Mouse (Mus musculus): ENCODE measurements around the gene Rprd1b. TPM values are rescaled to one million over a fixed set of nuclear protein-coding genes. Genes with fewer than 3 reads are reported as not detected.
"Not testable (repeated sequence)": the region's sequence is repeated elsewhere in the genome, so short reads cannot be mapped to it uniquely, and the experiment has no call there.

Rprd1b gene
- polyA plus RNA-seq, 1 experiment from 2014 or later: 54.0 TPM

DNA sequence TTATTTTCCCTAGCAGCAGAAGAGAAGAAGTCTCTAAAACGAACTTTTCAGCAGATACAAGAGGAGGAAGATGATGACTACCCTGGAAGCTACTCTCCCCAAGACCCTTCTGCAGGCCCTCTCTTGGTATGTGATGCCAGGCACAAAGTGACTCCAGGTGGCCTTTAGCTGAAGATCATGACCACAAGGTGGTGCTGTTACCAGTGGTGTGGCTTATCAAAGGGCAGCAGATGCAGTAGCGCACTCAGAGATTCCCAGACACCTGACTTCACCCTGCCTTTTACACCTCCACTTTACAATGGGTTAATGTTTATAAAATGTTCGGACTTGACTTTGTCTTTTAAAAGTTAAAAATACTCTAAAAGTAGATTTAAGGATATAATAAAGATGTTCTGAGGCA lies 19.6 kb downstream of the Rprd1b start:
- H3K4me1 ChIP-seq: no peaks in the 10 kb centered on the region
- peak; percentile 63 for DNase-seq (ENCODE audit: low spot score)
- no peaks in the 10 kb centered on the region for H3K27me3 ChIP-seq (replicated peaks; ENCODE audit: low read depth, poor library complexity, severe bottlenecking)
- H3K4me3 ChIP-seq: no peak overlapping the region
- WGBS: 70% methylated on average over 3 of the region's 3 CpGs
- peaks cover 96% of the 10 kb centered on the region for H3K36me3 ChIP-seq (replicated peaks)
- H3K27ac ChIP-seq (replicated peaks): no peak overlapping the region
- no peaks in the 10 kb centered on the region for H3K9me3 ChIP-seq

DNA sequence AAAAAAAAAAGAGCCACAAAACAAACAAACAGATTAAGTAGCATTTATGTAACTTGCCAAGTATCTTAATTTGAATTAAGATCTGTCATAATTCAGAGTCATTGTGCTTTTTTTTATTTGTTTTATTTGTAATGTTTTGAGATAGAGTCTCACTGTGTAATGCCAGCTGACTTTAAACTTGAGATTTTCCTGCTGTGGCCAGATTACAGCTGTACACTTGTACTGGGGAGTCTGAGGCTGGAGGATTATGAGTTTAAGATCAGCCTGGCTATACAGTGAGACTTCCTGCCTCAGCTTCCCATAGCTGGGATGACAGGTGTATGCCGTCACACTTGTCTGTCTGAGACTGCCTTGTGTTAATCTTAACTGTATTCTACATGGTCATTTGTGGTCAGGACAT lies 20.4 kb downstream of the Rprd1b start:
- 94% methylated on average over 1 of the region's 1 CpGs for WGBS
- Histone ChIP-seq H3K4me1 (no peaks in the 10 kb centered on the region), H3K4me3 (no peak overlapping the region), H3K27me3 (replicated peaks; ENCODE audit: low read depth, poor library complexity, severe bottlenecking) (no peaks in the 10 kb centered on the region), H3K27ac (replicated peaks) (no peak overlapping the region), H3K36me3 (replicated peaks) (peaks cover 90% of the 10 kb centered on the region), H3K9me3 (no peaks in the 10 kb centered on the region)
- no peak for DNase-seq (ENCODE audit: low spot score)

DNA sequence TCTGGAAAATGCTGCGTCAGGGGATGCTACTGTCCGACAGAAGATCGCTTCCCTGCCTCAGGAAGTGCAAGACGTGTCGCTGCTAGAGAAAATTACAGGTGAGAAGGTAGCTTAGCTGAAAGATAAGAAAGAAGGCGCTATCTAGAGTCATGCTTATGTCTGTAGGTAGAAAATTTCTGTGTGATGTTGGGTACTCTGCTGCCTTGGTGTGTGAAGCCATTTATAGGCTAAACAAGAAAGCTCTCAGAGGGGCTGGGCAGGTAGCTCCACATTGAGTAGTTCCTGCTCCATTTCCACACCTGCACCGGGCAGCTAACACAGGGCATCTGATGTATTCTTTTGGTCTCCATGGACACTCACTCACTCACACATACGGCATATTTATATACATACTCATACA lies 21.8 kb downstream of the Rprd1b start:
- peaks cover 87% of the 10 kb centered on the region for H3K36me3 ChIP-seq (replicated peaks)

DNA sequence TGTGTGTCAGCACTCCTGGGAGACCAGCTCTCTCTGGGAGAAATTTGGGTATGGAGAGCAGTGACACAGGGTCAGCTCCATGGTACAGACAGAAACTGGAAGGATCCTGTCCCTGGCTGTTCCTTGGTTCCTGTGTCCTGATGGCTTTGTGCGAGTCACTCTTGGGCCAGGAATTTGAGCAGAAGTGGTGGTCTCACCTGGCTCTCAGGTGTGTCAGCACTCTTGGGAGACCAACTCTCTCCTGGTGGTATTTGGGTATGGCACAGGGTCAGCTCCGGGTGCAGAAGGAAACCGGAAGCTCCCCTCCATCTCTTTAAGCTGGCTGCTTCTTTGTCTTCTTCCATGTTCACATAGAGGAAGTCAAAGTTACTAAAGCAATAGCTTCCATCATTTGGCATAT lies 26.3 kb downstream of the Rprd1b start:
- WGBS: 91% methylated on average over 3 of the region's 3 CpGs
- peaks cover 87% of the 10 kb centered on the region for H3K36me3 ChIP-seq (replicated peaks)
- no peaks in the 10 kb centered on the region for H3K4me1 ChIP-seq
- H3K9me3 ChIP-seq: no peaks in the 10 kb centered on the region
- DNase-seq (ENCODE audit: low spot score): no peak
- no peaks in the 10 kb centered on the region for H3K27me3 ChIP-seq (replicated peaks; ENCODE audit: low read depth, poor library complexity, severe bottlenecking)
- no peak overlapping the region for H3K4me3 ChIP-seq
- H3K27ac ChIP-seq (replicated peaks): no peak overlapping the region

More for the DNA sequence above, 21.8 kb downstream of the Rprd1b start:
- H3K4me3 ChIP-seq: no peak overlapping the region
- H3K27ac ChIP-seq (replicated peaks): no peak overlapping the region
- no peaks in the 10 kb centered on the region for H3K4me1 ChIP-seq
- DNase-seq (ENCODE audit: low spot score): no peak
- 95% methylated on average over 8 of the region's 8 CpGs for WGBS
- no peaks in the 10 kb centered on the region for H3K27me3 ChIP-seq (replicated peaks; ENCODE audit: low read depth, poor library complexity, severe bottlenecking)
- no peaks in the 10 kb centered on the region for H3K9me3 ChIP-seq

DNA sequence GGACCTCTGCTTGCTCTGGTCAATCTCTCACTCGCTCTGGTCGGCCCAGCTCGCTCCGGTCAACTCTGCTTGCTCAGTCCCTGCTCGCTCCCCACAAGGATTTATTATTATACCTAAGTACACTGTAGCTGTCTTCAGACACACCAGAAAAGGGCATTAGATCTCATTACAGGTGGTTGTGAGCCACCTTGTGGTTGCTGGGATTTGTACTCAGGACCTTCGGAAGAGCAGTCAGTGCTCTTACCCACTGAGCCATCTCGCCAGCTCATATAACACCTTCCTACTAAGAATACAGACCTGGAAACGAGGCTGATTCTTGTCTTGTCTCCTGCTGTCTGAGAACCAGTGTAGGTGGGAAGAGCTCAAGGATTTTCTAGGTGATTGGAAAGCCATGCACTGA lies 27.1 kb downstream of the Rprd1b start:
- H3K4me3 ChIP-seq; DNase-seq (ENCODE audit: low spot score); H3K27me3 ChIP-seq (replicated peaks; ENCODE audit: low read depth, poor library complexity, severe bottlenecking); H3K9me3 ChIP-seq; H3K27ac ChIP-seq (replicated peaks); H3K4me1 ChIP-seq: not testable (repeated sequence)
- peaks cover 87% of the 10 kb centered on the region for H3K36me3 ChIP-seq (replicated peaks)
- 89% methylated on average over 8 of the region's 8 CpGs for WGBS

DNA sequence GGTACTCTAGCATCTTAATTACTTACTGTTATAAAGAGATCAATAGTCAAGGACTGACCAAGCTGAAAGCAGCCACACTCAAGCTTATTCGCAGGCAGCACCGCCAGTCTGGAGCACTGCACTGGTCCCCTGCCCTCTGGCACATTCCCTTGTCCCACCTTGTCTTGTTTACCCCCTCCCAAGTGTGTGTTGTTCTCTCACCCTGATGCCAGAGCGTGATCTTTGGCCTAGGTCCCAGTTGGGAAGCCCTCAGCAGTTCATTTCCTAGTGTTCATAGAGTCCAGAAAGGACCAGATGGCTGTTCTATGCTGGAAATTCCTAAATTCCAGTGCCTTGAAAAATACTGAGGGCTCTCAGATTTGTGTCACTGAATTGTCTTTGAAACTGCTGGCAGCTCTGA lies 28.7 kb downstream of the Rprd1b start:
- Histone ChIP-seq H3K36me3 (replicated peaks) (peaks cover 91% of the 10 kb centered on the region), H3K4me3 (no peak overlapping the region), H3K4me1 (no peaks in the 10 kb centered on the region), H3K9me3 (no peaks in the 10 kb centered on the region), H3K27ac (replicated peaks) (no peak overlapping the region), H3K27me3 (replicated peaks; ENCODE audit: low read depth, poor library complexity, severe bottlenecking) (no peaks in the 10 kb centered on the region)
- no peak for DNase-seq (ENCODE audit: low spot score)
- 92% methylated on average over 3 of the region's 3 CpGs for WGBS

DNA sequence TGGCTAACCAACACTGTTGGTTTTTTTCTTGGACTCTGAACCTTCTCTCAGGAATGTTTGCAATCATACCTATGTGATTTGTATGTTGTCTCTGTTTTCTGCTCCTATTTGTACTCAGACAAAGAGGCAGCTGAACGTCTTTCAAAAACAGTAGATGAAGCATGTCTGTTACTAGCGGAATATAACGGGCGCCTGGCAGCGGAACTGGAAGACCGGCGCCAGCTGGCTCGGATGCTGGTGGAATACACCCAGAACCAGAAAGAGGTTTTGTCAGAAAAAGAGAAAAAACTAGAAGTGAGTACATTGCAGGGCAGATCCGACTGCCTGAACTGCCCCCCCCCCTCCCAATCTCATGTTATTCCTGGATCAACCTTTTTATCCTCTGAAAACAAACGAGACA lies 30.2 kb downstream of the Rprd1b start:
- peaks cover 95% of the 10 kb centered on the region for H3K36me3 ChIP-seq (replicated peaks)
- H3K27me3 ChIP-seq (replicated peaks; ENCODE audit: low read depth, poor library complexity, severe bottlenecking): no peaks in the 10 kb centered on the region
- no peaks in the 10 kb centered on the region for H3K4me1 ChIP-seq
- H3K9me3 ChIP-seq: no peaks in the 10 kb centered on the region
- DNase-seq (ENCODE audit: low spot score): no peak
- H3K27ac ChIP-seq (replicated peaks): no peak overlapping the region
- H3K4me3 ChIP-seq: no peak overlapping the region
- WGBS: 93% methylated on average over 10 of the region's 10 CpGs

DNA sequence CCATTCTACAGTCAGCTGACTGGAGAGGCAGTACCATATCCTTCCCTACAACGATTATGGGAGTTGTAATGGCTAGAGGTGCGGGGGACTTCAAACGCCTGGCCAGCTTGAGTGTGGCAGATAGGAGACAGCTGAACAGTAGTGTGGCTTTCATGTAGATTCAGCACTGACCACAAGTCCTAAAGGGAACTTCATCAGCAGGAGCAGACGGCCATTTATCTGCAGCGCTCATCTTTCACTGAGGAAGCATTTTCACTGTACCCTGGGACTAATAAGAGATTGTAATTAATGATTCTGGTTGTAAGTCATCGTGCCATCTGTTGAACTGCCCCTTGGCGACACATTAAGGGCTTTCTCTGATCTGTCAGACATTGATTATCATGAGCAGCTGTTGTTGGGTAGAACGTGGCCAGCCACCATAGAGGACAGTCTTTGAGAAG lies 31.4 kb downstream of the Rprd1b start:
- Histone ChIP-seq H3K4me1 (no peaks in the 10 kb centered on the region), H3K4me3 (no peak overlapping the region), H3K27ac (replicated peaks) (no peak overlapping the region), H3K27me3 (replicated peaks; ENCODE audit: low read depth, poor library complexity, severe bottlenecking) (no peaks in the 10 kb centered on the region), H3K9me3 (no peaks in the 10 kb centered on the region), H3K36me3 (replicated peaks) (peaks cover 98% of the 10 kb centered on the region)
- 88% methylated on average over 8 of the region's 8 CpGs for whole genome bisulfite sequencing
- DNase-seq (ENCODE audit: low spot score): no peak

DNA sequence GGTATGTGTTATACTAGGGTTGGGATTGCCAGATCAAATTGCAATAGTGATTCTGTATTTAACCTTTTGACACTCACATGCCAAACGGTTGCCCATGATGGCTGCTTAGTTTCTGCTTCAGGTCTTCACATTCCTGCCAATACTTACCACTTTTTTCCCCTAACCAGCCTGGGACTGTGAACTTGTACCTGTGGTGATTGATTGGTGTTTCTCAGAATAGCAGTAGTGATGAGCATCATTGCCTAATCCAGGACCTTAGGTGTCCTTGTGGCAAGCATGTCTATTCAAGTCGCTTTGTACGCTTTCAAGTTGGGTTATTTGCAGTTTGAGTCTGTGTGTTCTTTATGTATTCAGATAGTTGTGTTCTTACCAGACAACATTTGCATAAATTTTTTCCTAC lies 34.7 kb downstream of the Rprd1b start:
- H3K36me3 ChIP-seq (replicated peaks): peaks cover 96% of the 10 kb centered on the region
- no peak for DNase-seq (ENCODE audit: low spot score)
- no peak overlapping the region for H3K4me3 ChIP-seq
- H3K27ac ChIP-seq (replicated peaks): no peak overlapping the region
- WGBS: 89% methylated on average over 3 of the region's 3 CpGs
- 0 out of 2 replicates have a peak, but pooled peaks cover 5% of the 10 kb centered on the region for H3K4me1 ChIP-seq
- no peaks in the 10 kb centered on the region for H3K9me3 ChIP-seq
- H3K27me3 ChIP-seq (replicated peaks; ENCODE audit: low read depth, poor library complexity, severe bottlenecking): no peaks in the 10 kb centered on the region

DNA sequence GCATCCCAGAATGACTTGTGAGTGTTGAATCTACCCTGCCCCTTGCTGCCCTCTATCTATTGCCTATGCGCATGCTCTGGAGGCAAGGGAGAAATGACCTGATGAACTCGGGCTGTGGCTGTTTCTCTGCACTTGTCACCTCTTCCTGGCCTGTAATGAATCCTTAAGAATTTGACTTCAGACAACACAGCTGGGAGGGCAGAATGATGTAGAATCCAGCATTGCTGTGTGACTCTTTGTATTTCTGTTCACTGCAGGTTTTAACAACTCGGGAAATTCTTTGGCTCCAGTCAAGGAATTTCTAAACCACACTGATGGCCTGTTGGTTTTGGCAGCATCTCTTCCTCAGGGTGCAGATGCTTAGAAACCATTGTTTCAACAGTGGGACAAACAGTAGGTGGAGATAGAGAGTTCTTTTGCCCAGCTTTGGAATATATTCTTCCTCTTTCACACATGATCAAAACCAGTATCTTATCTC lies 36.3 kb downstream of the Rprd1b start:
- H3K4me1 ChIP-seq: 0 out of 2 replicates have a peak, but pooled peaks cover 5% of the 10 kb centered on the region
- peaks cover 92% of the 10 kb centered on the region for H3K36me3 ChIP-seq (replicated peaks)
- no peak overlapping the region for H3K27ac ChIP-seq (replicated peaks)
- no peak for DNase-seq (ENCODE audit: low spot score)
- no peaks in the 10 kb centered on the region for H3K9me3 ChIP-seq
- H3K27me3 ChIP-seq (replicated peaks; ENCODE audit: low read depth, poor library complexity, severe bottlenecking): no peaks in the 10 kb centered on the region
- 64% methylated on average over 3 of the region's 3 CpGs for WGBS
- H3K4me3 ChIP-seq: no peak overlapping the region

DNA sequence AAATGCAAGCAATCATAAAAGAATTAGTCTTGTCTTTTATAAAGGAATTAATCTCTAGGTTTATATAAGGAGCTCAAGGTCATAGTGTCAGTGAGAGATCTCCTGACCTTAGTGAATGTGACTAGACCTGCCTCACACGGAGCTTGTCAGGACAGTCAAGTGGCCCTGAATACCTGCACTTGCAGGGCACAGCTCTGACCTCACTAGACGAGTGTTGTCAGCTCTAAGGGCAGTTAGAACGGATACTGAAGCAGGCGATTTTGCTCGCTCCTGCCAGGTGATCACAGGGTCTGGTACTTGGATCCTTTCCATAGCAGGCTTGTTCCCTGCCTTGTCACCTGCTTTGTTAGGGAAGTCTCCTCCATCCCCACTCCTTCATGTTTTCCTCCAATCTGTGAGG lies 36.8 kb downstream of the Rprd1b start:
- no peak for DNase-seq (ENCODE audit: low spot score)
- Histone ChIP-seq H3K27me3 (replicated peaks; ENCODE audit: low read depth, poor library complexity, severe bottlenecking) (no peaks in the 10 kb centered on the region), H3K4me1 (0 out of 2 replicates have a peak, but pooled peaks cover 5% of the 10 kb centered on the region), H3K9me3 (no peaks in the 10 kb centered on the region), H3K4me3 (no peak overlapping the region), H3K27ac (replicated peaks) (no peak overlapping the region), H3K36me3 (replicated peaks) (peaks cover 91% of the 10 kb centered on the region)
- 84% methylated on average over 5 of the region's 5 CpGs for WGBS

DNA sequence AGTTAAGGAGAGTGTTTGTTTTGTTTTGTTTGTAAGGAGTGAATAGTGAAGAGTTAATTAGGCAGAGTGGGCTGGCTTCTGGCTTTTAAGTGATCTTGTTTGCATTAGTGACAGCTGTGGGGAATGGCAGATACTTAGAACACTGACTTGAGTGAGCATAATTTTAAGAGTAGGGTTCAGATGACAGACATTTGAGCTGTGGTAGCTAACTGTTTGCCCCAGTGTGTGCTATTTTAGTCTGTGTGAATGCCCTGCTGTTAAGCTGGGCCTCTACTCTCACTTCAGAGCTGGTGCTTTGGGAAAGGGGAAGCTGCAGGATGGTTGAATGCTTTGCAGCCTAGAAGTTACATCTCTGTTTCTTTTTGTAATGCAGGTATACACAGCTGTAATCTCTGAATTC lies 38.2 kb downstream of the Rprd1b start:
- 0 out of 2 replicates have a peak, but pooled peaks cover 5% of the 10 kb centered on the region for H3K4me1 ChIP-seq
- H3K27ac ChIP-seq (replicated peaks): no peak overlapping the region
- H3K27me3 ChIP-seq (replicated peaks; ENCODE audit: low read depth, poor library complexity, severe bottlenecking): no peaks in the 10 kb centered on the region
- no peaks in the 10 kb centered on the region for H3K9me3 ChIP-seq
- peaks cover 91% of the 10 kb centered on the region for H3K36me3 ChIP-seq (replicated peaks)
- DNase-seq (ENCODE audit: low spot score): no peak
- H3K4me3 ChIP-seq: no peak overlapping the region

DNA sequence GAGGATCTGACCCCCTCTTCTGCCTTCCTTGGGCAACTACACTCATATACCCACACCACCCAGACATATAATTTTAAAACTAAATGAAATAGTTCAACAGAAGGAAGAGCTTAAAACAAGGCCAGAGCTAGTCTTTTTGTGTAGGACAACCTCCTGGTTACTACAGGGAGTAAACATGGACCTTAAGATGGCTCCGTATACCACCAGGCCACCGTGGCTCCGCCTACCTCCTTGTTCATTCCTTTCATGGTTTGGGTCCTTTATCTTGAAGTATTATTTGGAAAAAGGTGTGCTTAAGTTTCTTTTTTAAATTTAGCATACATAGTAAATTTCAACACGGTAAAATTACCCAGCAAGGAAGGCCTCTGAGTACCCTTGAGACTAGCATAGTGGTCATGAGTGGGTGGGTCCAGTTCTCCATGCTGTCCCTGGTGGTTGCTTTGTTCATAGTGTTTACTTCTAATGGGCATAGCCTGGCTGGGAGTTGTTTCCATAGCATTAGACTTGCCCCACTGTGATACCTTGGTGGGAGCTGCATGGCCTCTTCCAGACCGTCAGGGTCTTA lies 39.0 kb downstream of the Rprd1b start:
- H3K4me3 ChIP-seq: no peak overlapping the region
- H3K27me3 ChIP-seq (replicated peaks; ENCODE audit: low read depth, poor library complexity, severe bottlenecking): no peaks in the 10 kb centered on the region
- H3K27ac ChIP-seq (replicated peaks): no peak overlapping the region
- 91% methylated on average over 5 of the region's 5 CpGs for WGBS
- H3K4me1 ChIP-seq: 0 out of 2 replicates have a peak, but pooled peaks cover 5% of the 10 kb centered on the region
- no peak for DNase-seq (ENCODE audit: low spot score)
- peaks cover 91% of the 10 kb centered on the region for H3K36me3 ChIP-seq (replicated peaks)
- H3K9me3 ChIP-seq: no peaks in the 10 kb centered on the region

Data from embryonic facial prominence, embryonic 10.5 days (tissue).